Mouse (Mus musculus) thymus, adult 2 months (tissue): ENCODE results near the gene Cib3.

Source experiments
- CTCF ChIP-seq: fragments of 200-500 bp; IDR thresholded peaks from 2 replicates; pipeline ENCODE4 v1.5.1; 2012; ENCODE audit warnings: mild to moderate bottlenecking, control low read depth, low read length, moderate library complexity, borderline replicate concordance; ENCODE audit not compliant: control insufficient read depth, poor library complexity, insufficient read depth; ENCODE audit errors: extremely low read depth
- POLR2A ChIP-seq: fragments of 200-500 bp; IDR thresholded peaks from 2 replicates; pipeline ENCODE4 v1.6.1; 2012; ENCODE audit warnings: mild to moderate bottlenecking, low read length, control low read depth, moderate library complexity; ENCODE audit not compliant: control insufficient read depth, poor library complexity, insufficient read depth; ENCODE audit errors: extremely low read depth

DNA sequence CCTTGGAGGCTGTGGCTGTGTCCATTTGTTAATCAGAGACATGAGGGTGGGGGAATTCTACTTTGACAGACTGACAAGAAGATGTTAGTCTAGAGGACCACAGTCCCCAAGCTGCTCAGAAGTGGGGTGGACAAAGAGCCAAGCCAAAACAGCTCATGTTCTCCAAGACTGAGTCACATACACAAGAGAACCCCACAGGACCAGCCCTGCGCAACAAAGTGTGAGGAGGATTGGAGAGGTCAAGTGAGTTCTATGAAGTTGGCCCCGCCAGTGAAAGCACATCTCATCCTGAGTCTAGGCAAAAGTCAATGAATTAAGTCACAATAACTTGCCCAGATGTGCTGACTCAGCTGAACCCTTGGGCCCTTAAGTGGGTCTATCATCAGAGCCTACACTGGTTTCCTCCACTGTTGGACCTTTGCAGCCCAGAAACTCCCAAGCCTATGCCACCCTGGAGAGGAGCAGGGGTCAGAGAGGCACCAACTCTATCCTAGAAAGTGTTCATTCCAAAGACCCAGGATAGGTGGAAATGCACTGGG lies 24.8 kb downstream of the Cib3 start:
- TF ChIP-seq CTCF (no peak), POLR2A (no peak)
